Mouse (Mus musculus): ENCODE data around the gene Zbtb12.
"Not testable (repeated sequence)": the region's sequence is repeated elsewhere in the genome, so short reads cannot be mapped to it uniquely, and the experiment has no call there.

The Zbtb12 gene

DNA sequence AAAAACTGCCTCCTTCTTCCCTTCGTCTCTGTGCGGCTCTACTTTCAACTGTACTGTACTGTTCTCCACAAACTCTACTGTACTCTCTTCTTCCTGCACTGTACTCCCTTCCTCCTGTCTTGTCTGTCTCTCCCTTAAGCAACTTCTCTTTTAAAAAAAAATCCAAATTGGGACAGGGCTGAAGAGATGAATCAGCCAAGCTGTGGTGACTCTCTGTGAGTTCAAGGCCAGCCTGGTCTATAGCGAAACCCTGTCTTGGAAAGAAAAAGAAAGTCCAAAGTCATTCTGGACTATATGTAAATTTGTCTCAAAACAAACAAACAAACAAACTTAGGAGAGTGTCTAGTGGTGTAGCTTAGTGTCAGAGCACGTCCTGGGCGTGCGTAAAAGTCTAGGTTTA lies 5.0 kb upstream of the Zbtb12 start:
- ATAC-seq (ENCODE audit: low TSS enrichment), result no peak

DNA sequence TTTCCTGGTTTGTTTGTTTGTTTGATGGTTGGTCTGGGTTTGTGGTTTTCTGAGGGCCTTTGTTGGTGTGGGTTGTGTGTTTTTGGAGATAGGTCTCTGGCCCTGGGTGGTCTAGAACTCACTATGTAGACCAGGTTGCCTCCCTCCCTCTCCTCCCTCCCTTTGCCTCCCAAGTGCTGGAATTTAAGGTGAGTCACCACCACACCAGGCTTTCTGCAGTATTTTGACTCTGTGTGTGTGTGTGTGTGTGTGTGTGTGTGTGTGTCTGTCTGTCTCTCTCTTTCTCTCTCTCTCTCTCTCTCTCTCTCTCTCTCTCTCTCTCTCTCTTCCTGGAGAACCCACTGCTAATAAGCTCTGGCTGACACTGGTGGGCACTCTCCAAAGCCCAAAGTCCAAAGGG lies 1.9 kb downstream of the Zbtb12 start:
- no peak for ATAC-seq (ENCODE audit: low TSS enrichment)

DNA sequence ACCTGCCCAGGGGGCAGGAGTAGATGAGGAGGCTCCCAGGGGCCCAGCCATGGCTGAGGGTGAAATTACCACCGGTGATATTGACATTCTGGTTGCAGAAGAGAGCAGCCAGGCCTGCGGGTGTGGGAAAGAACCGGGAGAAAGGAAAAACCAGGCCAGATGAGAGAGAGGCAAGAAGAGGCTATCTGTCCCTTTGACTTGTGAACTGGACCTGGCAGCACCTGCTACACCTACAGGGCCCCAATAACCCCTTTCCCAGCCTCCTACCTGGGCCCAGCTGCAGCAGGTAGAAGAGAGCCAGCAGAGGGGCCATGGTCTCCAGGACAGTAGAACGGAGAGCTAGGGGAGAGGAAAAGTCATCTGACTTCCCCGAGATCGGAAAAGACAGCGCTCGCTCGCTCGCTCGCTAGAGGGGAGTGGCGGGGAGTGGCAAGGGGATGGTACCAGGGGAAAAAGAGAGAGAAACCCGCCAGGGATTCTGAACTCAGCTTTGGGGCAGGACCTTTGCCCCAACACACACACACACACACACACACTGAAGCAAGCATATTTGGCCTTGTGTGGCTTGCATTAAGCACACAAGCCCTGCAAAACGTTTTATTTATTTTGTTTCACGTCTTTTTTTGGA lies 2.5 kb downstream of the Zbtb12 start, which contains the start of gene Gm20547:
Gene Gm20547 (minus strand): TSS at position 360 of the 628 bp plus-strand sequence.
- ATAC-seq (ENCODE audit: low TSS enrichment), result no peak

DNA sequence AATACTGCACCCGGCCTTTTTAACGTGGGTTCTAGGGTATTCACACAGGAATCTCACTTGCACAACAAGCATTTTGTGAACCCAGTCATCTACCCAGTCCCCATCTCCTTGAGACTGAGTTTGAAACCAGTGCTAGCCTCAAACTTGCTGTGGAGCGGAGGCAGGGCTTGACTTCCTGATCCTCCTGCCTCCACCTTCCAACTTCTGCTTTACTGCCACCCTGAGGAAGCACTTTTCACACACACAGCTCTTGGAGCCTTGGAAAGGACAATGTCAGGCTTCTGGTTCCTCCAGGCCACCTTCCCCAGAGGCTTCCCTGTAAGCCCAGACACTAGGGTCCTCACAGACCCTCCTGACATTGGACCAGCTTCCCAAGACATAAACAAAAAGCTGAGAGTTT lies 4.0 kb downstream of the Zbtb12 start:
- ATAC-seq (ENCODE audit: low TSS enrichment), result no peak

DNA sequence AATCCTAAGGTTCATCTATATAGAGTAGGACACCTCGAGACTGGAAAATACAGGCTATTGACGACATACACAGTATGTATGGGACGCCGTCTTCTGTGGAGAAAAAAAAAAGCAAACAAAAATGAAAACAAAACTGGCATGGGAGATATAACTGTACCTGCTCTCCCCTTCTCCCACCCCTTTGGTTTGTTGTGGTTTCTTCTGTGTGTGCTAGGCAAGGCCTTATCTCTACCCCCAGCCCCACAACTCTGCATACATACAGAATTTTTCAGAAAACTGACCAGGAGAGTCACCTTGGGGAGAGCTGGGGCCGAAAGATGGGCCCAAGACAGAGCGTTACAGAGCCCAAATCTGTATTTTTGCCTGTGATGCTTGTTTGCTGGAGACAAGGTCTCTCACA lies 5.4 kb downstream of the Zbtb12 start:
- no peak for ATAC-seq (ENCODE audit: low TSS enrichment)

DNA sequence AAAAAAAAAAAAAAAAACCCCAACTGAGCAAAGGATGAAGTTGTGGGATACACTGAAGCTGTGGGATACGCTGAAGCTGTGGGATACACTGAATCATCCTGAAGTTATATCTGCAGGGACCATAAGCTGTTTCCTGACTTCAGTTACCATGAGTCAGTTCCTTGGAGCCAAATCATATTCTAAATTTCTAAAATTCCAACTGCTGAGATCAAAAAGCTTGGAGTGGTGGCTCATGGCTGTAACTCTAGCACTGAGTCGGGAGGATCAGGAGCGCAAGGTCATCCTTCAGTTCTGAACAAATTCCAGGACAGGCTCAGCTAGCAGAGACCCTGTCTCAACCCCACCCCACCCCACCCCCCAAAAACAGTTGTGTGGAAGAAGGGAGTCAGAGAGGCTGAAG lies 6.3 kb downstream of the Zbtb12 start:
- ATAC-seq (ENCODE audit: low TSS enrichment), result no peak

DNA sequence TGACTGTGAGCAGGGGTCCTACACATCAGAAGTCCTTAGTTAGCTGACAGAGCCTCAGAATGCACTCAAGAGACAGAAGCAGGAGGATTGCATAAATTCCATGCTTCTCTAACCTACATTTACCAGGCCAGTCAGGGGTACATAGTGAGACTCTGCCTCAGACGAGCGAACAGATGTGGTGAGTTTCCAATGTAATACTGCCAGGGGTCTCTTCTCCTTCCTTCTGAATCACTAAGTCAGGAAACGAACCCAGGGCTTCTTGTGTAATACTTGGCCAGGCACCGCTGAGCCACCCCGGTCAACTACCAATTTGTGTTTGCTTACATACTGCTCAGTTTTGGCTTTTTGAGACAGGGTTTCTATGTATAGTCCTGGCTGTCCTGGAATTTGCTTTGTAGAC lies 8.7 kb downstream of the Zbtb12 start:
- ATAC-seq (ENCODE audit: low TSS enrichment), result no peak

DNA sequence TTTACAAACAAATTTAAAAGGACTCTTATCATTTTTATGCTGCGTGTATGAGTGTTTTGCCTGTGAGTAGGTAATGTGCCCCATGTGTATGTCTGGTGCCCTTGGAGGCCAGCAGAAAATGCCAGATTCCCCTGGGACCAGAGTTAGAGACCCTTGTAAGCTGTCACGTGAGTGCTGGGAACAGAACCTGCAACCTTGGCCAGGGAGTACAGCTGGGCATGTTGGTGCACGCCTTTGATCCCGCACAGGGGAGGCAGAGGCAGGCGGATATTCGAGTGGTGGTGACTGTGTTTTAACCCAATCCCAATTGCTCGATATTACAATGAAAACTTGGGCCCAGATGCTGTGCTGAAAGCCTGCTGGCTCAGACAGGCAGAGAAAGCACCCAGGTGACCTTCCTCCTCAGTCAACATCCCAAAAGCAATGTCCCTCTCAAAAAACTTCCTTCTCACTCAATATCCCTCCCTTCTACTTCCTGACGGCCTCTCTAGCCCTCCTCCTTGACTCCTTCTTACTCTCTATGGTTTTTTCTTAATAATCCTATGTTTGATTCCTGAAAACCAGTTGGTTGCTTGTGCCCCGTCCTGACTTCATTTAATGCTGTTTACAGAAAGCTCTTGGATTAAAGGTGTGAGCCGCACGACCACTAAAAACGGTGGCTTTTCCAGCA lies 10.9 kb downstream of the Zbtb12 start:
- no peak for ATAC-seq (ENCODE audit: low TSS enrichment)

DNA sequence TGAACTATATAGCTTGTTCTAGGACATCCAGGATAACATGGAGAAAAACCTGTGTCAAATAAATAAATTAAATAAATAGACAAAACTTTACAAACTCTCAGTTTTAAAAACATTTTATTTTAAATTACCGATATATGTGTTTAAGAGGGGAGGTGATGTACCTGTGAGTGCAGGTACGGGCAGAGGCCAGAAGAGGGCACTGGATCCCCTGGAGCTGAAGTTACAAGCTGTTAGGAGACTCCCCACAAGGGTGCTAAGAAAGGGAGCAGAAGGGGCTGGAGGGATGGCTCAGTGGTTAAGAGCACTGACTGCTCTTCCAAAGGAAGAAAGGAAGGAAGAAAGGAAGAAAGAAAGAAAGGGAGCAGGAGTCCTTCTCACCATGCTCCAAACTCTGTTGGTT lies 12.1 kb downstream of the Zbtb12 start:
- ATAC-seq (ENCODE audit: low TSS enrichment), result no peak

DNA sequence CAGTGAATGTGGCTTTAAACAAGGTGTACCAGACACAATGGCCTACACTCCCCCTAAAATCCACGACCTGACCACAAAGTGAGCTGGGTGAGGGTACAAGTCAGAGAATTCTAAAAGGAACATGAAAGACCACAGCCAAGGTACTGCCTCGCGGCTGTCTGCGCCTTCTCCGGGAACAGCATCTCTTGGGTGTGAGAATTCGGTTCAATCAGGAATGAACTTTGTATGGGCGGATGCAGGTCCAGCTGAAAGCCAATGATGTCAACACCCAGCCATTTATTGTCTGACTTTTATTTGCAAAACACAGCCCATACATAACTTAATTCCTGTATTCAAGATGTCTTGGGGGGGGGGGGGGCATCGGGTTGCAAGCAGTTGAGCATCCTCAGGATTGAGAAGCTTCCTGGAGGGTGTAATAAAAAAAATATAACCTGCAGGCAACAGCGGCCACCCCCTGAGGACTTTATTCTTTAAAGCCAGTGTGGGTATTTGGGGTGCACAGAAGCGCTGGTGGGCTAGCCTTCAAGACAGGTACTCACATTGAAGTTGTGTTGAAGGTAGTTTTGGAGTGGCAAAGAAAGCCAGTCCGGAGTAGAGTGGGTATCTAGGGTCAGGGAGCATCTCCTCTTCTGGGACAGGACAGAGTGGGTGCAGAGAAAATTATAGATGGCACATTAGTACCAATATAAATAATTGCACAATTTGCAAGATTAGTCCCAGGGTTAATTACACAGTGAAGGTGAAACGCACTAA lies 14.0 kb downstream of the Zbtb12 start:
- no peak for ATAC-seq (ENCODE audit: low TSS enrichment)

DNA sequence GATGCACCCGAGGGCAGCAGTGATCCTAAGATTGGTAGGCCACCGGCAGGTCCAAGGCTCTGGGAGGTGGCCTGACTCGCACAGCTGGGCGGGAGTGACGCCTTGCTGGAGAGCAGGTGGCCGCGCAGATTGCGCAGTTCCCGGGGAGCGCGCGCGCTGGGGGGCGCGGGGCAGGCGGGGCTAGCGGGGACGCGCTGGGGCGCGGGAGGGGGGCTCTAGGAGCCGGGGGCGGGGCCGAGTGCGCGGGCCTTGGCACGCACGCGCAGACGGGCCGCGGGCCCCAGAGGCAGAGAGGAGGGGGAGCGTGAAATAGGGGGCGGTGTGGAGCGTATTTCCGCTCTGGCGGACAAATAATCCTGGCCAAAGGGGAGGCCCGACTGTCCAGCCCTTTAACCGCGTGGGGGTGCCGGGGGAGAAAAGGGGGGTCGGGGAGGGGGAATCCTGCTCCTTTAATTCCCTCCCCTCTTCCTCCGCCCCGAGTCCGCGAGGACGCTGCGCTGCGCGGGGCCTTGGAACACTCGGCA lies 14.9 kb downstream of the Zbtb12 start:
- peak; percentile 55 for ATAC-seq (ENCODE audit: low TSS enrichment)

DNA sequence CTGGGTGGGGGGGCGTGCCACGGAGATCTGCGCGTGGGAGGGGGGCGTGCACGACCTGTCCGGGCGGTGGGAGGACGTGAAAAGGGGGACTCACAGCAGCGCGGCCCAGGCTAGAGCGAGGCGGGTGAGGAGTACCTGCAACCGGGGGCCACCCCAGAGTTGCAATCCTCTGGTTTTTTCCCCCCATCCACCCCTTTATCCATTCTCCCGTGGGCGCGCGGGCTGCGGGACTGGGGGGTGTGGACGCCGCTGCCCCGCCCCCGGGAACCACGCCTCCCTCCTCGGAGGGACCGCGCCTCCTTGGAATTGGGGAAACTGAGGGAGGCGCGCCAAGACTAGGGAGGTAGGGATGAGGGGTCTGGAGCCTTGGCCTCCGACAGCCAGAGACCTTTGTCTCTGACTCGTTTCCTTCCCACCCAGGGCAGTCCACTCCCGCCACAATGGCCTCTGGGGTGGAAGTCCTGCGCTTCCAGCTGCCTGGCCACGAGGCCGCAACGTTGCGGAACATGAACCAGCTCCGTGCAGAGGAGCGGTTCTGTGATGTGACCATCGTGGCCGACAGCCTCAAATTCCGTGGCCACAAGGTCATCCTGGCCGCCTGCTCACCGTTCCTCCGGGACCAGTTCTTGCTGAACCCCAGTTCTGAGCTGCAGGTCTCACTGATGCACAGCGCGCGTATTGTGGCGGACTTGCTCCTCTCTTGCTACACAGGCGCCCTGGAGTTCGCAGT lies 15.7 kb downstream of the Zbtb12 start:
- ATAC-seq (ENCODE audit: low TSS enrichment), result no peak

DNA sequence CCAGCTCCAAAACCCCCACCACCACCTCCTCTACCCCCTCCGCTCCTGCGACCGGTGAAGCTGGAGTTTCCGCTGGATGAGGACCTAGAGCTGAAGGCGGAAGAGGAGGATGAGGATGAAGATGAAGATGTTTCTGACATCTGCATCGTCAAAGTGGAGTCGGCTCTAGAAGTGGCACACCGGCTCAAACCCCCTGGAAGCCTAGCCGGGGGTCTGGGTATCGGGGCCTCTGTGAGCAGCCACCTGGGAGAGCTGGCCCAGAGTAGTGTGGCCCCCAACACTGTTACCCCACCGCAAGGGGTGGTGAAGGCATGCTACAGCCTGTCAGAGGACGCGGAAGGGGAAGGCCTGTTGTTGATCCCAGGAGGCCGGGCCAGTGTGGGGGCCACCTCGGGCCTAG lies 16.4 kb downstream of the Zbtb12 start:
- ATAC-seq (ENCODE audit: low TSS enrichment), result no peak

DNA sequence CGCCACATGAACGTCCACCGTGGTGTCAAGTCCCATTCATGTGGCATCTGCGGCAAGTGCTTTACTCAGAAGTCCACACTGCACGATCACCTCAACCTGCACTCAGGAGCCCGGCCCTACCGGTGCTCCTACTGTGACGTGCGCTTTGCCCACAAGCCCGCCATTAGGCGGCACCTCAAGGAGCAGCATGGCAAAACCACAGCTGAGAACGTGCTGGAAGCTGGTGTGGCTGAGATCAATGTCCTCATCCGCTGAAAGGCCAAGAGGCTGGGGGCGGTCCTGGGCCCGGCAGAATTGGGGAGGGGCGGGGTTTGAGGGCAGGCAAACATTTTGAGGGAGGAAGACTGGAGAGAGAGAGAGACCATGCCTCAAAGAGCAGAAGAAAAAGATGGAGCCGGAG lies 17.1 kb downstream of the Zbtb12 start:
- ATAC-seq (ENCODE audit: low TSS enrichment), result no peak

DNA sequence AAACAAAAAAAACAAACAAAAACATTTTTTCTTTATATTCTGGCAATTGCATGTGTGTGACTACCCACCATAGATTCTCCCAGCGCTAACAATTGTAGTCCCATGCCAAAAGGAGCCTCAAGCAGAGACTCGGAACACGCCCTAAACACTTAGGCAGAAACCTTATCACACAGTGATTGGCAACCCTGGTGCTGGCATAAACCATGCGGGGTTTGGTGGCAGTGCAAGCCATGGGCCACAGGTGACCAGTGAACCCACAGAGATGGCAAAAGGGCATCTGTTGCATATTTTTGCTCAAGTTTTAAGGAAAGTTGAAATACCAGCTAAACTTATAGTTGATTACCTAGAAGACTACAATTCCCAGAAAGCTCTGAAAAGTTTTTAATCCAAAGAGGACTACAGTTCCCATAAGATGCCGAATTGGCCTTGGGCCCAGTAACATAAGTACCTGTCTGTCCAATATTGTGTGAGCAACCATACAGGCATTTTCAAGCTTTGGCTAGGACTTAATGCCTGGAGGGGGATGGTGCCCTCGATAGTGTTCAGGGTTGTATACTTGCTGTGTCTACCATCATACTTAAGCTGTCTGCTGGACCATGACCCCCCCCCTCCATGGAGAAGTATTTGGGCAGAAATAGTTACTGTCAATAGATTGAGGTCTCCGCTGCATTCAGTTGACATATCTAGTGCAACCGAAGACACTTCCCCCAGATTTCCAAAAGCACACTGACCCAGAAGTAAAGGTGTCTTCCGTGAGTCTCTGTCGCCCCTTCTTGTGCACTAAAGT lies 18.3 kb downstream of the Zbtb12 start:
- peak; percentile 11; the same call in 1 of the 2 replicates for ATAC-seq (ENCODE audit: low TSS enrichment)

DNA sequence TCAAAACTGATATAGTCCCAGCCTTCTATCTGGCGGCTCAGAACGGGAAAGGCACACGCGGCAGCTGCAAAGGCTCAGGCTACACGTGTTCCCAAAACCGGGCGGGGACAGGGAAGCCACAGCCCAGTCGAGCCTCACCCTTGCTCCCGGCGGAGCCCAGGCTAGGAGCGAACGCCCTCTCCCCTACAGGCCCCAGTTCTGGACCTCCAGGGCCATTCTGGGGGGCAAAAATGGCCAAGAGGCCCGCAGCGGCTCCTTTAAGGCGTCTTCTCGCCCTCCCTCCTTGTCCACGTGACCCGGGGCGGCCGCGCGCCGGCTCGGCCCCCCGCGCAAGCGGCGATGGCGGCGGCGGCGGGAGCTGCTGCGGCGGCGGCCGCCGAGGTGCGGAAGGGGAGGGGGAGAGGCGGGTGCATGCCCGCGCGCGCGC lies 18.9 kb downstream of the Zbtb12 start, which contains the start of the genes C2 and Ehmt2:
Gene C2 (minus strand): TSS at position 106 of the 427 bp plus-strand sequence.
Gene Ehmt2 (plus strand): TSS at position 310 of the 427 bp plus-strand sequence.
- ATAC-seq (ENCODE audit: low TSS enrichment), result peak; percentile 58

DNA sequence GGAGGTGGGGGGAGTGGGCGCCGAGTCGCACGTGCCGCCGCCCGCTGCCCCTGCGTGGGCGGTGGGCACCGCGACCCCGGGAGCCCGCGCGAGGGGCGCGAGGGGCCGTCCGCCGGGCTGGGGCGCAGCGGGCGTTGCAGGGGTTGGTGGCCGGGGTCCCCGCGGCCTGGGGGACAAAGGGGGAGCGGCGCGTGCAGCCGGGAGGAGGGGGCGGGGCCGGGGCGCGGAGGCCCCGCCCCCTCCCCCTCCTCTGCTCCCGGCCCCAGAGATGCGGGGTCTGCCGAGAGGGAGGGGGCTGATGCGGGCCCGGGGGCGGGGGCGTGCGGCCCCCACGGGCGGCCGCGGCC lies 19.4 kb downstream of the Zbtb12 start:
- ATAC-seq (ENCODE audit: low TSS enrichment), result no peak

DNA sequence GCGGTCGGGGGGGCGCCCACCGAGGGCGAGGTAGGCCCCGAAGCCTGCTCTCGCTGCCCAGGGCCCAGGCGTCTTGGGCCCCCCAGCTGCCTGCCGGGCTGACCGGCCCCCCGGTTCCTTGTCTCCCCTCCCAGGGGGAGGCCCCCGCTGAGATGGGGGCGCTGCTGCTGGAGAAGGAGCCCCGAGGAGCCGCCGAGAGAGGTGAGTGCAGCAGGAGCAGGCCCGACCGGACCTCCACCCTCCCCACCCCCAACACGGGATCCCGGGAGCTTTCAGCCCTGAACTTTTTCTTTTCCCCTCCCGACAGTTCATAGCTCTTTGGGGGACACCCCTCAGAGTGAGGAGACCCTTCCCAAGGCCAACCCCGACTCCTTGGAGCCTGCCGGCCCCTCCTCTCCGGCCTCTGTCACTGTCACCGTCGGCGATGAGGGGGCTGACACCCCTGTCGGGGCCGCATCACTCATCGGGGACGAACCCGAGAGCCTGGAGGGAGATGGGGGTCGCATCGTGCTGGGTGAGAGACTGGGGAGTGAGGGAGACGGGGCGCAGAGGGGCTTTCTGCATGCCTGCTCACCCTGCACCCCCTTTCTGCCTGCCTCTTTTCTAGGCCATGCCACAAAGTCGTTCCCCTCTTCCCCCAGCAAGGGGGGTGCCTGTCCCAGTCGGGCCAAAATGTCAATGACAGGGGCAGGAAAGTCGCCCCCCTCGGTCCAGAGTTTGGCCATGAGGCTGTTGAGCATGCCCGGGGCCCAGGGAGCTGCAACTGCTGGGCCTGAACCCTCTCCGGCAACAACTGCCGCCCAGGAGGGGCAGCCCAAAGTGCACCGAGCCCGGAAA lies 20.0 kb downstream of the Zbtb12 start:
- no peak for ATAC-seq (ENCODE audit: low TSS enrichment)

DNA sequence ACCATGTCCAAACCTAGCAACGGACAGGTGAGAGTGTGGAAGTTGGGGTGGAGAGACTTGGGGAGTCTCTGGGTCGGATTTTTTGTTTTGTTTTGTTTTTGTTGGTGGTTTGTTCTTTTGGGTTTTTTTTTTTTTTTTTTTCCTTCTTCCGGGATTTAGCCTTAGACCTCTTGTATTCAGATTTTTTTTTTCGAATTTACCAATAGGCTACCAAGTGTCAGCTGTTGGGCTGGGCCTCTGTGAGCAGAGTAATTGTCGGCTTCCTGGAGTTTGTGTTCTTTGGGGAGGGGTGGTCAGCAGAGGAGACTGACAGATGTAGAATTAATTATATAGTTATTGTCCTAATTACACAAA lies 20.6 kb downstream of the Zbtb12 start:
- no peak for ATAC-seq (ENCODE audit: low TSS enrichment)

DNA sequence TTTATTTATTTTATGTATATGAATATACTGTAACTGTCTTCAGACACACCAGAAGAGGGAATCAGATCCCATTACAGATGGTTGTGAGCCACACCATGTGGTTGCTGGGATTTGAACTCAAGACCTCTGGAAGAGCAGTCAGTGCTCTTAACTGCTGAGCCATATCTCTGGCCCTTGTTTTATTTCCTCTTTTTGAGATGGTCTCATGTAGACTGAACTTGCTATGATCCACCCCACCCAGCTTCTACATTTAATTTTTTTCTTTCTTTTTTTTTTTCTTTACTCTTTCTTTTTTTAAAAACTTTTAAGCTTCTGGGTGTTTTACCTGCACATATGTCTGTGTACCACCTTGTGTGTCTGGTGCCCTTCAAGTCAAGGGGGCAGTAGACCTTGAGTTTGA lies 21.5 kb downstream of the Zbtb12 start:
- not testable (repeated sequence) for ATAC-seq (ENCODE audit: low TSS enrichment)

All from frontal cortex, adult (tissue).